Mouse (Mus musculus) lung, postnatal 25 days (tissue): Measurements from ENCODE around the gene Ttc16.

Source experiments
- DNase-seq: peaks from one replicate; pipeline ENCODE4 v3.0.0; 2022; ENCODE audit warnings: low spot score

Ttc16 gene

GRCm38 (mm10) chr2:32779714-32780113 lies 4.3 kb upstream of the Ttc16 start:
- no peak for DNase-seq

GRCm38 (mm10) chr2:32779131-32779530 lies 3.7 kb upstream of the Ttc16 start:
- DNase-seq, result peak; percentile 76

- DNase-seq, result no peak
These were observed 2.6 kb upstream of the Ttc16 start for GRCm38 (mm10) chr2:32778081-32778480.

- DNase-seq, result no peak
These were observed 759 bp upstream of the Ttc16 start for GRCm38 (mm10) chr2:32776192-32776591.

- DNase-seq, result no peak
These were observed 2.7 kb downstream of the Ttc16 start for GRCm38 (mm10) chr2:32772626-32773279.

GRCm38 (mm10) chr2:32771886-32772285 lies 3.5 kb downstream of the Ttc16 start:
- no peak for DNase-seq

- no peak for DNase-seq
These were observed 5.9 kb downstream of the Ttc16 start for GRCm38 (mm10) chr2:32769327-32770085.

GRCm38 (mm10) chr2:32768661-32769285 lies 6.7 kb downstream of the Ttc16 start:
- peak; percentile 71 for DNase-seq

- DNase-seq, result no peak
These were observed 8.2 kb downstream of the Ttc16 start for GRCm38 (mm10) chr2:32767241-32767640.

- no peak for DNase-seq
These were observed 12.1 kb downstream of the Ttc16 start for GRCm38 (mm10) chr2:32763353-32763752.

GRCm38 (mm10) chr2:32761859-32762258 lies 13.6 kb downstream of the Ttc16 start:
- DNase-seq, result no peak

GRCm38 (mm10) chr2:32761361-32761760 lies 14.1 kb downstream of the Ttc16 start:
- no peak for DNase-seq

GRCm38 (mm10) chr2:32759001-32759400 lies 16.4 kb downstream of the Ttc16 start:
- DNase-seq, result no peak

- no peak for DNase-seq
These were observed 16.9 kb downstream of the Ttc16 start for GRCm38 (mm10) chr2:32758503-32758902.

- peak; percentile 99 for DNase-seq
These were observed 18.2 kb downstream of the Ttc16 start, which contains the start of gene Tor2a for GRCm38 (mm10) chr2:32757056-32757845. Tor2a (plus strand) TSS chr2:32757234.

- DNase-seq, result no peak
These were observed 18.8 kb downstream of the Ttc16 start for GRCm38 (mm10) chr2:32756674-32757055.

- DNase-seq, result no peak
These were observed 23.3 kb downstream of the Ttc16 start for GRCm38 (mm10) chr2:32752181-32752580.

GRCm38 (mm10) chr2:32751665-32752033 lies 23.8 kb downstream of the Ttc16 start:
- no peak for DNase-seq

GRCm38 (mm10) chr2:32750887-32751664 lies 24.4 kb downstream of the Ttc16 start:
- peak; percentile 79 for DNase-seq

- no peak for DNase-seq
These were observed 25.2 kb downstream of the Ttc16 start for GRCm38 (mm10) chr2:32750199-32750598.

GRCm38 (mm10) chr2:32749082-32749481 lies 26.4 kb downstream of the Ttc16 start:
- DNase-seq, result no peak
